Mouse (Mus musculus) kidney, embryonic 16.5 days (tissue): ENCODE data around the gene Hsd3b7. TPM values are rescaled to one million over a fixed set of nuclear protein-coding genes. Genes with fewer than 3 reads are reported as not detected.

ENCODE experiments used
- ATAC-seq: fragments of 200-750 bp; cut with Nextera tagmentation; 2 replicates; pipeline ENCODE4 v1.8.0; 2017; ENCODE audit warnings: moderate TSS enrichment; ENCODE audit not compliant: low FRiP score, low TSS enrichment
- H3K27ac ChIP-seq: fragments of 300-500 bp; sonication (generic); 2 replicates; pipeline ENCODE4 v1.5.1; 2014; ENCODE audit warnings: low read length
- H3K27me3 ChIP-seq: fragments of 300-500 bp; sonication (generic); 2 replicates; pipeline ENCODE4 v1.6.1; 2014; ENCODE audit warnings: low read length, control low read depth, mixed read lengths; ENCODE audit not compliant: insufficient read depth
- H3K36me3 ChIP-seq: fragments of 300-500 bp; sonication (generic); 2 replicates; pipeline ENCODE4 v1.6.1; 2014; ENCODE audit warnings: low read length, control low read depth, mixed read lengths; ENCODE audit not compliant: insufficient read depth
- H3K4me1 ChIP-seq: fragments of 300-500 bp; sonication (generic); 2 replicates; pipeline ENCODE4 v1.6.1; 2014; ENCODE audit warnings: low read length, control low read depth, mixed read lengths; ENCODE audit not compliant: insufficient read depth
- H3K4me2 ChIP-seq: fragments of 300-500 bp; sonication (generic); replicated peaks from 2 replicates; pipeline ENCODE4 v1.6.1; 2014; ENCODE audit warnings: low read depth, low read length
- H3K4me3 ChIP-seq: fragments of 300-500 bp; sonication (generic); 2 replicates; pipeline ENCODE4 v1.5.1; 2014; ENCODE audit warnings: mild to moderate bottlenecking, low read length
- H3K9ac ChIP-seq: fragments of 300-500 bp; sonication (generic); replicated peaks from 2 replicates; pipeline ENCODE4 v1.6.1; 2014; ENCODE audit warnings: low read length
- H3K9me3 ChIP-seq: fragments of 300-500 bp; sonication (generic); 2 replicates; pipeline ENCODE4 v1.6.1; 2016; ENCODE audit warnings: low read length, control low read depth
- WGBS: fragments of 180-500 bp; shearing (Covaris S2); extraction: QIAGEN DNeasy Blood & Tissue Kit; methylation state at CpG from one replicate; pipeline ENCODE4 v1.1.7; 2014; 5-methylcytosine and 5-hydroxymethylcytosine counted together
- polyA plus RNA-seq: library from polyadenylated mRNA; unstranded; fragments of >200 nt; fragmentation: Nextera tagmentation; extraction: Ambion mirVana; gene quantifications from 2 replicates; pipeline ENCODE4 v1.2.1, GENCODE M21; 2015

The Hsd3b7 gene
- polyA plus RNA-seq, 1 experiment from 2014 or later, result 33.2 TPM

DNA sequence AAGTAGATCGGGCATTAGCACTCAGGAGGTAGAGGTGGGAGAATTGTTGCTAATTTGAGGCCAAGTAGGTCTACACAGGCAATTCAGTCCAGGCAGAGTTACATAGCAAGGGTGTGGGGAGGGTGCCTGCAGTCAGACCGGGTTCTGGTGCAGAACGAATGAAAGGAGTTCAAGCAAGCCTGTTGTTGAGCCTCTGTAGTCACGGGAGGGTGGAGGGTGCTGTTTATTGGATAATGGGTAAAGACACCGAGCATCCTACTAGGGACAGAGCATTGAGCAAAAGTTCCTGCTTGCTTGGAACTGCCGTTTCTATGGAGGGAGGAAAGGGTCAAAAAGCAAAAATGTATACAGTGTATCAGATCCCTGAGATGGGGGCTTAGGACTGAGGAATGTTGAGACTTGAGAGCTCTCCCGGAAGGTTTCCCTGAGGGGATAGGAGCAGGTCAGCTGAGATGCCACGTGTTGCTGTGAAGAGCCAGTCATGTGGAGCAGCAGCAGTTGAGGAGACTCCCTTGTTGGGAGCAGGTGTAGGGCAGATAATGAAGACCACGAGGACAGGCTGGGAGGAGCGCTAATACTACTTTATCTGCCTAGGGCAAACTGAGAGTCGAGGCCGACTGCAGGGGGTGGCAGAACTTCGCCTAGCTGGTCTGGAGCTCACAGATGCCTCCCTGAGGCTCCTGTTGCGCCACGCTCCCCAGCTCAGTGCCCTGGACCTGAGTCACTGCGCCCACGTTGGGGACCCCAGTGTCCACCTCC lies 33.4 kb upstream of the Hsd3b7 start:
- Histone ChIP-seq H3K4me2 (no peak overlapping the region), H3K9ac (no peak overlapping the region), H3K27ac (no peak overlapping the region), H3K9me3 (no peaks in the 10 kb centered on the region), H3K4me1 (peaks cover 18% of the 10 kb centered on the region), H3K4me3 (no peak overlapping the region), H3K36me3 (peaks cover 49% of the 10 kb centered on the region), H3K27me3 (no peaks in the 10 kb centered on the region)
- no peak for ATAC-seq
- WGBS, result 78% methylated on average over 17 of the region's 17 CpGs

DNA sequence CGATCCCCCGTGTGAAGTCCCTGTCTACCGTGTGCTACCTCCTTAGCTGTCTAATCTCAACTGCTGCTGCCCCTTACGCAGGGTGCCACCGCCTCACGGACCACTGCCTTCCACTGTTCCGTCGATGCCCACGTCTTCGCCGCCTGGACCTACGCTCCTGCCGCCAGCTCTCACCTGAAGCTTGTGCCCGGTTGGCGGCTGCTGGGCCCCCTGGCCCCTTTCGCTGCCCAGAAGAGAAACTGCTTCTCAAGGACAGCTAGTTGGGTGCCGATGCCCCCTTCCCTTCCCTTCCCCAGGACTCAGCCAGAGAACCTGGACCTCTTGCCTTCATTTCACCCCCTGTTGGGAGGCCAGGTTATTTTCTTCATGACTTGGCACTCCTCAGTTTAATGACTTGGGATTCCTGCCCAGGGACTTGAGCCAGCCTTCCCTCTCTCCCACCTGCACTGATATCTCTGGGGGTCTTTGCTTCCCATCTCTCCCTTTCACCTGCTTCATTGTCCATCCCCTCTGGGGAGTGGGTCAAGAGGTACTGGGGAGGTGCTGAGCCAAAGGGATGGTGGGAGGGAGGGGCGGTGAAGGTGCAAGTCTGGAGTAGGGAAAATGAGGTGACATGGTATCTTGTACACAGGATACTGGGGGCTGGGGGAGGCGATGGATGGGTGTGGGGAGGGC lies 32.6 kb upstream of the Hsd3b7 start:
- ATAC-seq, result no peak

DNA sequence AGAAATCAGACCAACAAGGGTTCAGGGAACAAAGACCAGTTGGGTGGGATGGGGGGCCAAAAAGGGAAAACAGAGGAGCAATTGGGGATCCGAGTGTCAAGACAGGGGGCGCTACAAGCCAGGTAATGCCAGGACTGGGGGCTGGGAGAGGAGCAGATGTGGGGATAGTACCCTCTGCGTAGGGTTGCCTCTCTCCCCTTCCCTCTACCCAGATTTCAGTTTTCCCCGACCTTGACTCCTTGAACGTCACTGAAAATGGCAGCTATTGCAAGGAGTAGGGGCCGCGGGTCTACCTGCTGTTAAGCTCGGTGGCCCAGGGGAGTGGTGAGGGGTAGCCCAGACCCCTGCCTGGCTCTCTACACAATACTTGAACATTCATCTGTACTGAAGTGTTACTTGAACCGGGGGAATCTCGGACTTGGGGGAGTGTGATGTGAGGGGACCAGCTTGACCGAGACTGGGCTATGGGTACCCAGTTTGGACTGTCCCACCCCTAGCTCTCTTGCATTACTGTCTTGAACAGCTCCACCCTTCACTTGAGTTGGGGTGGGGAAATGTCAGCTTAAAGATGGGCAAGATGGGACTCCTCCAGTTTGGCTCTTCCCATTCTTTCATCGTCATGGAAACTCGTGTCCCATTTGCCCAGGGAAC lies 31.9 kb upstream of the Hsd3b7 start:
- Histone ChIP-seq H3K36me3 (peaks cover 41% of the 10 kb centered on the region), H3K27ac (peak overlapping the region; percentile 54), H3K4me2 (0 out of 2 replicates have a peak overlapping the region, but pooled peaks have one; percentile 3), H3K9me3 (no peaks in the 10 kb centered on the region), H3K4me1 (peaks cover 18% of the 10 kb centered on the region), H3K9ac (no peak overlapping the region), H3K27me3 (no peaks in the 10 kb centered on the region), H3K4me3 (no peak overlapping the region)
- ATAC-seq, result no peak; the same call in 1 of the 2 replicates
- WGBS, result 51% methylated on average over 13 of the region's 13 CpGs

More for the DNA sequence above, 32.6 kb upstream of the Hsd3b7 start:
- Histone ChIP-seq H3K4me2 (no peak overlapping the region), H3K4me3 (no peak overlapping the region), H3K9me3 (no peaks in the 10 kb centered on the region), H3K27me3 (no peaks in the 10 kb centered on the region), H3K4me1 (peaks cover 18% of the 10 kb centered on the region), H3K27ac (no peak overlapping the region), H3K9ac (no peak overlapping the region), H3K36me3 (peaks cover 45% of the 10 kb centered on the region)
- 94% methylated on average over 19 of the region's 19 CpGs for WGBS

DNA sequence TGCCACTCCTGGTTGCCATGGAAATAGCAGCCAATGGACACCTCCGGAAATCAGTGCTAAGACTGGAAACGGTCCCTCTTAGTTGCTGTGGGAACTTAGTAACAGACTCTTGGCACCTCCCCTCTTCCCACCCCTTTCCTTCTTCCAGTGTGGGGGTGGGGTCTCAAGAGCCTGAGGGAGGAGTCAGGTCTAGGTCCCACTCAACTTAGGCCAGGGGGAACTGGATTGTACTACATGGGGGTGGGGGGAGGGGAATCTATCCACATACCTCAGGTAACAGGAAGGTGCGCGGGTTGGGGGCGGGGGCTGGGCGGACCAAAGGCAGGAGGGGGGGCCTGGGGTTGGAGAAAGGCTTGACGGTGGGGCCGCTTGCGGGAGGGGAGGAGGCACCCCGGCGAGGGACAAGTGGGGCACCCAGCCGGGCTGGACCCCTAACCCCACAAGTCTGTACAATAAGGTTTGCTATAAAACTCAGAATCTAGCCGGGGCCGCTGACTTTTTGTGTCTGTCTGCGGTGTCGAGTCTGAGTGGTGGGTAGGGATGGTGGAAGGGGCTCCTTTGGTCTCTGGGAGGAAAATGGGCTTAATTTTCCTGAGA lies 31.3 kb upstream of the Hsd3b7 start:
- under 1% methylated on average over 15 of the region's 16 CpGs for WGBS
- H3K9ac ChIP-seq, result peak overlapping the region; percentile 90
- peak overlapping the region; percentile 95 for H3K27ac ChIP-seq

DNA sequence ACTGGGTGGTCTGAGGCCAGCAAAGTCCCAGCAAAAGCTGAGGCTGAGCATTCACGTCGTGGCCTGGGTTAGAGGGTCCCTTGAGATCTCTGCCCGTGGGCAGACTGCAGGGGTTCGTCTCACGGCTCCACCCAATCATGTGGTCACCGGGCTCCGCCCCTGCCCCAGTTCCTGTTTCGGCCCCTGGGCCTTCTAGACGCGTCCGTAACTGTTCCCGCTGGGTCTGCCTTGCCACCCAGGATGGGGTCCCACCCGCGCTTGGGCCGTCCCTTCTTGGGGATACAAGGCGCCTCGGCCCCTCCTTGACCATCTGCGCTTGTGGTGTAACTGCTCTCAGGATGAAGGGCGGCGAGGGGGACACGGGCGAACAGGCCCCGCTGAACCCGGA lies 30.8 kb upstream of the Hsd3b7 start, which contains the start of gene Orai3:
TSS of gene Orai3 (plus strand) at position 165 of the 388 bp plus-strand sequence.
- ATAC-seq, result peak; percentile 89
- Histone ChIP-seq H3K9ac (peak within 1 kb of the TSS; percentile 90), H3K27ac (peak within 1 kb of the TSS; percentile 95), H3K4me1 (peaks cover 18% of the 10 kb centered on the region), H3K4me2 (peak within 1 kb of the TSS; percentile 88), H3K36me3 (peaks cover 29% of the 10 kb centered on the region), H3K27me3 (no peaks in the 10 kb centered on the region), H3K4me3 (peak within 1 kb of the TSS; percentile 75), H3K9me3 (no peaks in the 10 kb centered on the region)
- WGBS, result under 1% methylated on average over 24 of the region's 24 CpGs

More for the DNA sequence above, 31.3 kb upstream of the Hsd3b7 start:
- ATAC-seq, result peak; percentile 92
- H3K9me3 ChIP-seq, result no peaks in the 10 kb centered on the region
- H3K27me3 ChIP-seq, result no peaks in the 10 kb centered on the region
- H3K4me1 ChIP-seq, result peaks cover 18% of the 10 kb centered on the region
- H3K36me3 ChIP-seq, result peaks cover 35% of the 10 kb centered on the region
- peak overlapping the region; percentile 88 for H3K4me2 ChIP-seq
- H3K4me3 ChIP-seq, result peak overlapping the region; percentile 75

DNA sequence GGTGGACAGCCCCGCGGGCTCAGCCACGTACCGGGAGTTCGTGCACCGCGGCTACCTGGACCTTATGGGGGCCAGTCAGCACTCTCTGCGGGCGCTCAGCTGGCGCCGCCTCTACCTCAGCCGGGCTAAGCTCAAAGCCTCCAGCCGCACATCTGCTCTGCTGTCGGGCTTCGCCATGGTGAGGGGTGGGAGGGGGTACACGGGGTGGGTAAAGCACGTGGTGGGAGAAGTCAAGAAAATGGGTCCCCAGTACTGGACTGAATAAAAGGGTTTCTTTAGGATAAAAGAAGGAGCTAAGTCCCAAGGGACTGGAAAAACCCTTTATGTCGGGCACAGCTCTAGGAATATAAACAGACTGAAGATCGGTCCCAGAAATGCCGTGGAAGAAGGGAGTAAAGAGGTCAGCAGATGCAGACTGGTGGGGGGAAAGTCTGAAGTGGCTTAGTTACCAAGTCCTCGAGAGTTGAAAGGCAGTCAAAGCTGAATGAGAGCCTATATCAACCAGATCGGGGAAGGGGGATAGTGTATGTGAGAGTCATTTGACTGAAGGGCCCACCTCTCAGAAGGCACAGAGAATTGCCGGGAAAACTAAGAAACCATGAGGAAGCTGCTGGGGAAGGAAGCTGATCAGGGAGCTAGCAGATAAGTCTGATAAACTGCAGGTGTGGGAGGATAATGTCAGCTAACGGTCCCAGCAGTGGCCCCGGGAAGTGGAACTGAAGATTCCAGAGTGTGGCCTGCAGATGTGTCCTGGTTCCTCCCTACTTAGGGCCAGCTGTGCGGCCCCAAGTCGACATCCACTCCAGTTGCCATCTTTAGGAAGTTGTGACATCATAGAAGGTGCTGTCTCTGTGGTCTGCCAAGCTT lies 30.1 kb upstream of the Hsd3b7 start:
- Histone ChIP-seq H3K27me3 (no peaks in the 10 kb centered on the region), H3K4me2 (peak overlapping the region; percentile 88), H3K9ac (peak overlapping the region; percentile 90), H3K36me3 (peaks cover 23% of the 10 kb centered on the region), H3K4me1 (peaks cover 18% of the 10 kb centered on the region), H3K4me3 (peak overlapping the region; percentile 75), H3K9me3 (no peaks in the 10 kb centered on the region), H3K27ac (peak overlapping the region; percentile 95)
- no peak; the same call in 1 of the 2 replicates for ATAC-seq
- WGBS, result 1% methylated on average over 27 of the region's 27 CpGs

DNA sequence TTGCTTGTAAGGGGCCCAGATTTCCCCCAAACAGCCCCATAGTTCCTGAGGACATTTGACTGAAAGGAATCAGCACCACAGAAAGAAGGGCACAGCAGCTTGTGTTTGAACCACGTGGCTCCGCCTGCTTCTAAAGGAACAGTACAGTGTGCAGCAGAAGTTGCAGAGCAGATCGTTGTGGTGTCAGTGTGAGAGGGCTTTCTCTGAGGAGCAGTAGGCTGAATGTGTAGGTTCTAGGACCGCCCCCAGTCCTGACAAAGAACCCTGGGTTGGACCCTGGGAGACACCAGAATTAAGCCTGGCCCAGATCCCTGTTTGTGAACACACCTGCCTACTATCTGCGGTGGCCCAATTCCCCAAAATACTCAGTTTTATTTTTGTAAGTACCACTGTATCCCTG lies 29.1 kb upstream of the Hsd3b7 start:
- Histone ChIP-seq H3K36me3 (peaks cover 15% of the 10 kb centered on the region), H3K4me2 (peak overlapping the region; percentile 88), H3K9me3 (no peaks in the 10 kb centered on the region), H3K27me3 (no peaks in the 10 kb centered on the region), H3K9ac (peak overlapping the region; percentile 90), H3K4me1 (peaks cover 18% of the 10 kb centered on the region), H3K27ac (peak overlapping the region; percentile 95; the same call in 1 of the 2 replicates), H3K4me3 (no peak overlapping the region; the same call in 1 of the 2 replicates)
- 65% methylated on average over 5 of the region's 5 CpGs for WGBS
- ATAC-seq, result no peak

DNA sequence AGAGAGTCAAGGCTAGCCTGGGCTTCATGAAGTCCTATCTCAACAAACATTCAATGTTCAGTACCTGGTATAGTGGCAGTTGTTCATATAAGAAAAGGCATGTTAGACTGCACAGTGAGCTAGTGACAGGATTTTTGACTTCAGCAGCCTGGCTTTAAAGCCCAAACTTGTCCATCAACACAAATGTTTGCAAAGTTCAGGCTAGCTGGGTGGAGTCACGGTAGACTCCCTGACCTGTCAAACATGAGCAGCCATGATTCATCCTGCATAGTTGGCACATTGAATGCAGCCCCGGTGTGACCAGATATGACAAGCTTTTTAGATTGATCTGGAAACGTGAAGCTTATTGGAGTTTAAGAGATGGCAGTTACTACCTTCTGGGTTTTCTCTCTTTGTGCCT lies 28.3 kb upstream of the Hsd3b7 start:
- Histone ChIP-seq H3K9me3 (no peaks in the 10 kb centered on the region), H3K9ac (no peak overlapping the region), H3K4me2 (no peak overlapping the region), H3K27ac (no peak overlapping the region), H3K27me3 (no peaks in the 10 kb centered on the region), H3K4me3 (no peak overlapping the region), H3K36me3 (peaks cover 15% of the 10 kb centered on the region), H3K4me1 (peaks cover 18% of the 10 kb centered on the region)
- 67% methylated on average over 3 of the region's 3 CpGs for WGBS
- ATAC-seq, result no peak

DNA sequence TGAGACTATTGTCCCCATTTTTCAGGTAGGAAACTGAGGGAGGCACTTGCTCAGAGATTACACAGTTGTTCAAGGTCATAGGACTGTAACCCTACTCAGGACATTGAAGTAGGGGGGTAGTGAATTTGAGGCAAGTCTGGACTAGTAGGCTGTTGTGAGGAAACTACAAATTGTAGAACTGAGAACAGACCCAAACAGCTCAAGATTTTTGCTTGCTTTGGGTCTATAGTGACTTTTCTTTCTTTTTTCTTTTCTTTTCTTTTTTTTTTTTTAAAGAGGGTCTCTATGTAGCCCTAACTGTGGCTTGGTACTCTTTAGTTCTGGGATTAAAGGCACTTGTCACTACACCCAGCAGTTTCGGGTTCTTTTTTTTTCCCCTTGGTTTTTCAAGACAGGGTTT lies 27.8 kb upstream of the Hsd3b7 start:
- ATAC-seq, result no peak
- Histone ChIP-seq H3K9ac (no peak overlapping the region), H3K36me3 (peaks cover 10% of the 10 kb centered on the region), H3K4me3 (no peak overlapping the region), H3K9me3 (no peaks in the 10 kb centered on the region), H3K27me3 (no peaks in the 10 kb centered on the region), H3K4me1 (peaks cover 18% of the 10 kb centered on the region), H3K4me2 (no peak overlapping the region), H3K27ac (no peak overlapping the region)
- WGBS, result 93% methylated on average over 1 of the region's 1 CpGs
